Mouse (Mus musculus): ENCODE data around the gene Hist1h2bn. TPM values are rescaled to one million over a fixed set of nuclear protein-coding genes. Genes with fewer than 3 reads are reported as not detected.

Gene Hist1h2bn
- polyA plus RNA-seq, 1 experiment from 2014 or later: 2.5 TPM

Small RNA genes within 50 kb of the gene (microRNA-seq; reads per million reads assigned to microRNA genes)
- gene Gm44346: not detected
- gene Gm44357: not detected
- not detected for gene Gm44367
- not detected for gene Gm44454

Other genes starting within 250 kb of the Hist1h2bn start
- gene Zkscan8, start 223.0 kb upstream of the Hist1h2bn start, polyA plus RNA-seq (2014; fragmentation: Nextera tagmentation; extraction: Ambion mirVana): 7.3 and 8.6 TPM in 2 replicates
- 0.10 and 0.20 TPM in 2 replicates for gene Olfr1366, start 211.3 kb upstream of the Hist1h2bn start, polyA plus RNA-seq (2014; fragmentation: Nextera tagmentation; extraction: Ambion mirVana)
- not detected in 2 replicates for gene Olfr1535, start 194.2 kb upstream of the Hist1h2bn start, polyA plus RNA-seq (2014; fragmentation: Nextera tagmentation; extraction: Ambion mirVana)
- not detected in 2 replicates for gene Olfr1364, start 172.4 kb upstream of the Hist1h2bn start, polyA plus RNA-seq (2014; fragmentation: Nextera tagmentation; extraction: Ambion mirVana)
- not detected in 2 replicates for gene Olfr1362, start 140.1 kb upstream of the Hist1h2bn start, polyA plus RNA-seq (2014; fragmentation: Nextera tagmentation; extraction: Ambion mirVana)
- gene Olfr11, start 111.6 kb upstream of the Hist1h2bn start, polyA plus RNA-seq (2014; fragmentation: Nextera tagmentation; extraction: Ambion mirVana): not detected in 2 replicates
- gene Olfr1361, start 90.7 kb upstream of the Hist1h2bn start, polyA plus RNA-seq (2014; fragmentation: Nextera tagmentation; extraction: Ambion mirVana): not detected in 2 replicates
- gene Olfr1360, start 76.7 kb upstream of the Hist1h2bn start, polyA plus RNA-seq (2014; fragmentation: Nextera tagmentation; extraction: Ambion mirVana): not detected in 2 replicates
- not detected in 2 replicates for gene Olfr1359, start 56.0 kb upstream of the Hist1h2bn start, polyA plus RNA-seq (2014; fragmentation: Nextera tagmentation; extraction: Ambion mirVana)
- 3.7 and 4.2 TPM in 2 replicates for gene Hist1h2bl, start 38.0 kb upstream of the Hist1h2bn start, polyA plus RNA-seq (2014; fragmentation: Nextera tagmentation; extraction: Ambion mirVana)
- gene Hist1h2ai, start 37.7 kb upstream of the Hist1h2bn start, polyA plus RNA-seq (2014; fragmentation: Nextera tagmentation; extraction: Ambion mirVana): 13.2 and 45.9 TPM in 2 replicates
- 7.3 and 11.0 TPM in 2 replicates for gene Hist1h3h, start 36.5 kb upstream of the Hist1h2bn start, polyA plus RNA-seq (2014; fragmentation: Nextera tagmentation; extraction: Ambion mirVana)
- gene Hist1h2bm, start 32.1 kb upstream of the Hist1h2bn start, polyA plus RNA-seq (2014; fragmentation: Nextera tagmentation; extraction: Ambion mirVana): 2.5 and 3.9 TPM in 2 replicates
- gene Hist1h4j, start 19.1 kb upstream of the Hist1h2bn start, polyA plus RNA-seq (2014; fragmentation: Nextera tagmentation; extraction: Ambion mirVana): 1.7 TPM in 2 replicates
- 2.7 and 4.6 TPM in 2 replicates for gene Hist1h4k, start 3.6 kb upstream of the Hist1h2bn start, polyA plus RNA-seq (2014; fragmentation: Nextera tagmentation; extraction: Ambion mirVana)
- gene Hist1h2ak, start 296 bp upstream of the Hist1h2bn start, polyA plus RNA-seq (2014; fragmentation: Nextera tagmentation; extraction: Ambion mirVana): 3.4 and 10.8 TPM in 2 replicates
- gene Hist1h1b, start 26.5 kb downstream of the Hist1h2bn start, polyA plus RNA-seq (2014; fragmentation: Nextera tagmentation; extraction: Ambion mirVana): 11.0 and 11.1 TPM in 2 replicates
- 108 and 166 TPM in 2 replicates for gene Hist1h3i, start 29.2 kb downstream of the Hist1h2bn start, polyA plus RNA-seq (2014; fragmentation: Nextera tagmentation; extraction: Ambion mirVana)
- 6.6 TPM in 1 of 2 replicates, not detected in the other for gene Hist1h2an, start 33.1 kb downstream of the Hist1h2bn start, polyA plus RNA-seq (2014; fragmentation: Nextera tagmentation; extraction: Ambion mirVana)
- 0.84 and 1.5 TPM in 2 replicates for gene Hist1h2bp, start 33.3 kb downstream of the Hist1h2bn start, polyA plus RNA-seq (2014; fragmentation: Nextera tagmentation; extraction: Ambion mirVana)
- gene Hist1h2bq, start 56.1 kb downstream of the Hist1h2bn start, polyA plus RNA-seq (2014; fragmentation: Nextera tagmentation; extraction: Ambion mirVana): 9.2 and 17.1 TPM in 2 replicates
- gene Hist1h2ao, start 56.3 kb downstream of the Hist1h2bn start, polyA plus RNA-seq (2014; fragmentation: Nextera tagmentation; extraction: Ambion mirVana): not detected in 2 replicates
- gene Hist1h4m, start 57.6 kb downstream of the Hist1h2bn start, polyA plus RNA-seq (2014; fragmentation: Nextera tagmentation; extraction: Ambion mirVana): not detected in 2 replicates
- gene Hist1h4n, start 78.1 kb downstream of the Hist1h2bn start, polyA plus RNA-seq (2014; fragmentation: Nextera tagmentation; extraction: Ambion mirVana): 4.6 and 16.7 TPM in 2 replicates
- 2,010 and 3,186 TPM in 2 replicates for gene Hist1h2ap, start 79.4 kb downstream of the Hist1h2bn start, polyA plus RNA-seq (2014; fragmentation: Nextera tagmentation; extraction: Ambion mirVana)
- 9.4 and 17.8 TPM in 2 replicates for gene Hist1h2br, start 79.6 kb downstream of the Hist1h2bn start, polyA plus RNA-seq (2014; fragmentation: Nextera tagmentation; extraction: Ambion mirVana)
- 28.3 and 34.9 TPM in 2 replicates for gene Zfp184, start 191.0 kb downstream of the Hist1h2bn start, polyA plus RNA-seq (2014; fragmentation: Nextera tagmentation; extraction: Ambion mirVana)
- gene Pom121l2, start 227.1 kb downstream of the Hist1h2bn start, polyA plus RNA-seq (2014; fragmentation: Nextera tagmentation; extraction: Ambion mirVana): 0.14 TPM in 1 of 2 replicates, not detected in the other